Mouse (Mus musculus) CH12.LX (cell line): ENCODE results near the gene Ccdc189.

ENCODE experiments used
- CHD2 ChIP-seq: IDR thresholded peaks from 2 replicates; pipeline ENCODE4 v1.6.1; 2011; ENCODE audit warnings: low read length, improper control_type of control experiment
- CTCF ChIP-seq, 2 experiments: IDR thresholded peaks in 1 of 2; conservative IDR thresholded peaks in 1 of 2; 2 replicates each; pipeline ENCODE4 v1.5.1; 2011 to 2012; ENCODE audit warnings: low read depth in 2 of 2, low read length in 2 of 2, improper control_type of control experiment in 1 of 2, inconsistent platforms in 1 of 2, mild to moderate bottlenecking in 1 of 2, moderate library complexity in 1 of 2
- EP300 ChIP-seq: IDR thresholded peaks from 2 replicates; pipeline ENCODE4 v1.6.1; 2011; ENCODE audit warnings: low read length, improper control_type of control experiment
- JUND ChIP-seq: conservative IDR thresholded peaks from 2 replicates; pipeline ENCODE4 v1.6.1; 2011; ENCODE audit warnings: low read depth, low read length, improper control_type of control experiment
- MAZ ChIP-seq: IDR thresholded peaks from 2 replicates; pipeline ENCODE4 v1.6.1; 2012; ENCODE audit warnings: low read depth, mild to moderate bottlenecking, inconsistent platforms, low read length, improper control_type of control experiment, moderate library complexity
- ZKSCAN1 ChIP-seq: IDR thresholded peaks from 2 replicates; pipeline ENCODE4 v1.6.1; 2012; ENCODE audit warnings: low read depth, inconsistent platforms, low read length, improper control_type of control experiment, borderline replicate concordance

GRCm38 (mm10) chr7:127551558-127551957, 36.8 kb downstream of the Ccdc189 start:
- TF ChIP-seq EP300 (no peak), ZKSCAN1 (no peak), MAZ (no peak), CHD2 (no peak), JUND (no peak), CTCF (conservative IDR thresholded peaks at IDR 0.05 in 1 of 2, IDR thresholded peaks at IDR 0.05 in 1 of 2; ENCODE audit: low read depth in 2 of 2, low read length in 2 of 2) (no peak)
